Mouse (Mus musculus) forebrain, postnatal 0 days (tissue): ENCODE measurements around the gene Tnk1. TPM values are rescaled to one million over a fixed set of nuclear protein-coding genes. Genes with fewer than 3 reads are reported as not detected.

Source experiments
- ATAC-seq: fragments of 200-750 bp; cut with Nextera tagmentation; 2 replicates; pipeline ENCODE4 v1.8.0; 2017; ENCODE audit warnings: mild to moderate bottlenecking, moderate library complexity
- DNase-seq: peaks from one replicate; pipeline ENCODE4 v3.0.0-alpha.2; 2015
- H3K27ac ChIP-seq: fragments of 300-500 bp; sonication (generic); 2 replicates; pipeline ENCODE4 v1.5.1; 2014; ENCODE audit warnings: low read depth, mild to moderate bottlenecking, antibody characterized with exemption, low read length, moderate library complexity, mixed read lengths
- H3K27me3 ChIP-seq: fragments of 300-500 bp; sonication (generic); 2 replicates; pipeline ENCODE4 v1.6.1; 2014; ENCODE audit warnings: mild to moderate bottlenecking, low read length, mixed read lengths; ENCODE audit not compliant: insufficient read depth
- H3K36me3 ChIP-seq: fragments of 300-500 bp; sonication (generic); 2 replicates; pipeline ENCODE4 v1.6.1; 2014; ENCODE audit warnings: mild to moderate bottlenecking, moderate library complexity; ENCODE audit not compliant: insufficient read depth
- H3K4me1 ChIP-seq: fragments of 300-500 bp; sonication (generic); 2 replicates; pipeline ENCODE4 v1.6.1; 2014; ENCODE audit warnings: antibody characterized with exemption; ENCODE audit not compliant: insufficient read depth
- H3K4me2 ChIP-seq: fragments of 300-500 bp; sonication (generic); 2 replicates; pipeline ENCODE4 v1.6.1; 2014; ENCODE audit warnings: low read depth, mild to moderate bottlenecking, moderate library complexity
- H3K4me3 ChIP-seq: fragments of 300-500 bp; sonication (generic); 2 replicates; pipeline ENCODE4 v1.5.1; 2014; ENCODE audit warnings: low read depth, low read length, mixed read lengths
- H3K9ac ChIP-seq: fragments of 300-500 bp; sonication (generic); 2 replicates; pipeline ENCODE4 v1.6.1; 2014; ENCODE audit warnings: mild to moderate bottlenecking
- H3K9me3 ChIP-seq: fragments of 300-500 bp; sonication (generic); 2 replicates; pipeline ENCODE4 v1.6.1; 2016; ENCODE audit warnings: low read length
- CTCF ChIP-seq: sonication (generic); IDR thresholded peaks from 2 replicates; pipeline ENCODE4 v1.5.1; 2016; ENCODE audit warnings: antibody characterized with exemption, control low read depth, low read depth
- WGBS: fragments of 180-500 bp; shearing (Covaris S2); extraction: QIAGEN DNeasy Blood & Tissue Kit; methylation state at CpG from one replicate; pipeline ENCODE4 v1.1.7; 2014; 5-methylcytosine and 5-hydroxymethylcytosine counted together
- polyA plus RNA-seq: library from polyadenylated mRNA; unstranded; fragments of >200 nt; fragmentation: Nextera tagmentation; extraction: Ambion mirVana; gene quantifications from 2 replicates; pipeline ENCODE4 v1.2.1, GENCODE M21; 2015
- total RNA-seq: library from RNA; depleted of rRNA; stranded (reverse); fragments of >200 nt; gene quantifications from 2 replicates; pipeline ENCODE4 v1.2.3, GENCODE M21; 2014

Gene Tnk1
- total and polyA plus RNA-seq, 2 experiments from 2014 or later = 0.10 TPM; not detected in 1

DNA sequence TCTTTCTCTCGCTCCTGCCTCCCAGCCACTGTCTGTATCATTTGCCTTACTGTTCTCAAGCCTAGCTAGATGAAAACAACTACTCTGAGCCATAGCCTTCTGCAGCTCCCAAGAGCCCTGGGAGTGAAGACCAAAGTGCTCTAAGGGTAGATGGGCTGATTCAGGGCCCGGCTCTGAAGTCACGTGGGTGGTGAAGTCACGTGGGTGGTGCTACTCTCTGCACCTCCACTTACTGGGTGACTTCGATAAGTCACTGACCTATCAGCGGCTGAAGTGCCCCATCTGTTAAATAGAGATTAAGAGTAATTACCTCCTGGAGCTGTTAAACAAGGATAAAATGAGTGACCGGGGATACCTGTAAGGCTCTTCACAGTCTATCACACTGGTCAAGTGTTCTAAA is 4.5 kb downstream of the Tnk1 start:
- Histone ChIP-seq H3K9ac (no peak overlapping the region), H3K27me3 (peaks cover 9% of the 10 kb centered on the region; the same call in 1 of the 2 replicates), H3K9me3 (no peaks in the 10 kb centered on the region), H3K4me1 (no peaks in the 10 kb centered on the region), H3K27ac (no peak overlapping the region), H3K4me2 (no peak overlapping the region), H3K36me3 (peaks cover 33% of the 10 kb centered on the region), H3K4me3 (no peak overlapping the region)
- DNase-seq (no peak), ATAC-seq (no peak)
- 73% methylated on average over 7 of the region's 7 CpGs for WGBS
- no peak for TF ChIP-seq CTCF

GRCm38 (mm10) chr11:69850754-69851153 is 7.8 kb downstream of the Tnk1 start:
- H3K27ac ChIP-seq = no peak overlapping the region
- no peaks in the 10 kb centered on the region for H3K9me3 ChIP-seq
- H3K4me1 ChIP-seq = peaks cover 9% of the 10 kb centered on the region
- no peak overlapping the region for H3K4me3 ChIP-seq
- no peak overlapping the region for H3K9ac ChIP-seq
- no peaks in the 10 kb centered on the region for H3K27me3 ChIP-seq
- peaks cover 42% of the 10 kb centered on the region for H3K36me3 ChIP-seq
- WGBS = 70% methylated on average over 8 of the region's 8 CpGs
- no peak for TF ChIP-seq CTCF
- no peak for DNase-seq
- H3K4me2 ChIP-seq = no peak overlapping the region
- ATAC-seq = no peak

- Histone ChIP-seq H3K4me2 (no peak overlapping the region), H3K9ac (no peak overlapping the region), H3K9me3 (no peaks in the 10 kb centered on the region), H3K27me3 (no peaks in the 10 kb centered on the region), H3K36me3 (peaks cover 42% of the 10 kb centered on the region), H3K4me3 (no peak overlapping the region), H3K27ac (no peak overlapping the region), H3K4me1 (peaks cover 11% of the 10 kb centered on the region)
- DNase-seq = no peak
- TF ChIP-seq CTCF = no peak
- ATAC-seq = no peak
- WGBS = 92% methylated on average over 15 of the region's 15 CpGs
These were observed 8.6 kb downstream of the Tnk1 start for GRCm38 (mm10) chr11:69849884-69850283.

DNA sequence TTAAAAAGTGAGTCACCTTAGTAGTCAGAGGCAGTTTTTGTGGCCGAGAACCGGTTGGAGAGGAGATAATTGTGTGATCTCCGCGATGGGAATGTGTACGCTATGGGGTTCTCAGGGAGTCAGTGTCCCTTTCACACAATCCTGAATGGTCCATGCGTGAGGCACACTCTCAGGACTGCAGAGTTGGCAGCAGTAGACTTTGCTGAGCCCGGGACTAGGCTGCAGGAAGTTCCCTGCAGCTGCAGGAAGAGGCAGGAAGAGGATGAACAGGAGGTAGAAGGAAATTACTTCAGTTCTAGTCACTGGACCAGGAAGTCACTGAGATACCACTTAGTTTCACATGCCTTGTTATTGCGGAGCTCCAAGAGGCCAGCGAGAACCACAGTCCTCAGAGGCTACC is 9.4 kb downstream of the Tnk1 start:
- no peak overlapping the region for H3K4me3 ChIP-seq
- TF ChIP-seq CTCF = no peak
- 88% methylated on average over 9 of the region's 9 CpGs for WGBS
- peaks cover 42% of the 10 kb centered on the region for H3K36me3 ChIP-seq
- DNase-seq = no peak
- no peak overlapping the region for H3K4me2 ChIP-seq
- H3K27ac ChIP-seq = no peak overlapping the region
- no peak for ATAC-seq
- no peaks in the 10 kb centered on the region for H3K27me3 ChIP-seq
- H3K4me1 ChIP-seq = peaks cover 11% of the 10 kb centered on the region
- H3K9me3 ChIP-seq = no peaks in the 10 kb centered on the region
- H3K9ac ChIP-seq = no peak overlapping the region

- peak overlapping the region; percentile 62 for H3K4me2 ChIP-seq
- H3K36me3 ChIP-seq = peaks cover 42% of the 10 kb centered on the region
- no peaks in the 10 kb centered on the region for H3K9me3 ChIP-seq
- ATAC-seq (no peak), DNase-seq (no peak)
- WGBS = 96% methylated on average over 6 of the region's 6 CpGs
- no peak overlapping the region for H3K9ac ChIP-seq
- H3K27me3 ChIP-seq = no peaks in the 10 kb centered on the region
- H3K4me3 ChIP-seq = 0 out of 2 replicates have a peak overlapping the region, but pooled peaks have one; percentile 74
- no peak overlapping the region for H3K27ac ChIP-seq
- H3K4me1 ChIP-seq = peaks cover 11% of the 10 kb centered on the region
- no peak for TF ChIP-seq CTCF
These were observed 10.5 kb downstream of the Tnk1 start for GRCm38 (mm10) chr11:69848021-69848420.

- ATAC-seq (peak; percentile 40), DNase-seq (peak; percentile 64)
- peaks cover 11% of the 10 kb centered on the region for H3K4me1 ChIP-seq
- H3K4me2 ChIP-seq = peak overlapping the region; percentile 62
- TF ChIP-seq CTCF = no peak
- H3K9ac ChIP-seq = peak overlapping the region; percentile 96
- H3K27ac ChIP-seq = peak overlapping the region; percentile 80
- no peaks in the 10 kb centered on the region for H3K27me3 ChIP-seq
- H3K9me3 ChIP-seq = no peaks in the 10 kb centered on the region
- 11% methylated on average over 37 of the region's 37 CpGs for WGBS
- peaks cover 38% of the 10 kb centered on the region for H3K36me3 ChIP-seq
- H3K4me3 ChIP-seq = peak overlapping the region; percentile 74
These were observed 11.5 kb downstream of the Tnk1 start for GRCm38 (mm10) chr11:69846738-69847688.

GRCm38 (mm10) chr11:69846198-69846680 is 12.3 kb downstream of the Tnk1 start, which contains the start of gene Plscr3:
Plscr3 (plus strand) TSS chr11:69846376.
- TF ChIP-seq CTCF = peak; percentile 19
- peaks cover 11% of the 10 kb centered on the region for H3K4me1 ChIP-seq
- peak within 1 kb of the TSS; percentile 62 for H3K4me2 ChIP-seq
- no peaks in the 10 kb centered on the region for H3K27me3 ChIP-seq
- peaks cover 30% of the 10 kb centered on the region for H3K36me3 ChIP-seq
- no peaks in the 10 kb centered on the region for H3K9me3 ChIP-seq
- DNase-seq (peak; percentile 94), ATAC-seq (peak; percentile 96)
- peak within 1 kb of the TSS; percentile 74 for H3K4me3 ChIP-seq
- 1% methylated on average over 37 of the region's 38 CpGs for WGBS
- peak within 1 kb of the TSS; percentile 96 for H3K9ac ChIP-seq
- peak within 1 kb of the TSS; percentile 80 for H3K27ac ChIP-seq
